In genomic region chr3:148238093-148238492, GRCm38 (mm10) we compare ENCODE assay signal across 16 mouse cellular contexts.
"Had no signal": no experiment of that assay in that cellular context is flagged by ENCODE, and none has a peak within 500 bp of the region (broad histone marks: within the 10 kb centered on the region; RNA-seq: fewer than 3 reads in every experiment).

No protein-coding gene starts in this region.

- H3K36me3 ChIP-seq: liver, embryonic 13.5 days; liver, embryonic 15.5 days; midbrain, embryonic 13.5 days; midbrain, embryonic 15.5 days; neural tube, embryonic 12.5 days; stomach, embryonic 15.5 days had no signal

- H3K27me3 ChIP-seq: liver, embryonic 13.5 days; liver, embryonic 15.5 days; megakaryocyte, embryonic 14.5 days; midbrain, embryonic 13.5 days; midbrain, embryonic 15.5 days; neural tube, embryonic 12.5 days; stomach, embryonic 15.5 days had no signal

- H3K9me3 ChIP-seq: liver, embryonic 13.5 days; liver, embryonic 15.5 days; midbrain, embryonic 13.5 days; midbrain, embryonic 15.5 days; neural tube, embryonic 12.5 days; stomach, embryonic 15.5 days had no signal

- H3K27ac ChIP-seq: liver, embryonic 13.5 days; liver, embryonic 15.5 days; macrophage; midbrain, embryonic 13.5 days; midbrain, embryonic 15.5 days; neural tube, embryonic 12.5 days; stomach, embryonic 15.5 days; stomach, postnatal 0 days had no signal

- H3K4me1 ChIP-seq: liver, embryonic 13.5 days; liver, embryonic 15.5 days; megakaryocyte, embryonic 14.5 days; midbrain, embryonic 13.5 days; midbrain, embryonic 15.5 days; neural tube, embryonic 12.5 days; stomach, embryonic 15.5 days had no signal

- ATAC-seq: liver, postnatal 0 days; midbrain, embryonic 13.5 days; midbrain, embryonic 15.5 days had no signal

- DNase-seq: liver, embryonic 13.5 days; liver, postnatal 0 days; lung, adult 2 months; thymus, adult 2 months; thymus, postnatal 25 days; thymus, postnatal 4 days had no signal

- H3K4me3 ChIP-seq: liver, embryonic 13.5 days; liver, embryonic 15.5 days; megakaryocyte, embryonic 14.5 days; midbrain, embryonic 13.5 days; midbrain, embryonic 15.5 days; neural tube, embryonic 12.5 days; stomach, embryonic 15.5 days had no signal

- H3K9ac ChIP-seq: liver, embryonic 13.5 days; liver, embryonic 15.5 days; liver, postnatal 0 days; midbrain, embryonic 13.5 days; midbrain, embryonic 15.5 days; neural tube, embryonic 12.5 days; stomach, embryonic 15.5 days had no signal

- H3K4me2 ChIP-seq: liver, embryonic 11.5 days; liver, embryonic 13.5 days; liver, embryonic 15.5 days; midbrain, embryonic 11.5 days; midbrain, embryonic 13.5 days; midbrain, embryonic 15.5 days; neural tube, embryonic 12.5 days; stomach, embryonic 15.5 days had no signal
